In the genomic region with DNA sequence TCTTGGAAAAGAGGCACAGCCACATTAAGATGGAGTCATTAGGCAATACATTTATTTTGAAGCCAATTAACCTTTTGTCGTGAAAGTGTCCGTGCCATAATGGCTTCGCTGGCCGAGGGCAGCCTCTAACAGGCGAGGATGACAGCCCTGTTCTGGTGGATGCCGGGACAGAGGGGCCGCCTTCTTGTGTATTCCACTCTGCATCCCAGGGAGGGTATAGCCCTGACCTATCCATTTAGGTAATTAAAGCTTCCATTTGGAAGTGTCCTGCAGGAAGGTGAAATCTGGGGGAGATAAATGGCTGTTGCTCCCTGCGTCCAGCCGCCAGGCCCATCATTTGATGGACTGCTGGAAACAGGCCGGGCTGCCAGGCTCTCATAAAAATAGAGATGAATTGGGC, we compare ENCODE assay signal across 17 mouse cellular contexts.
DNase-seq lines count a peak whose midpoint lies in the region; ATAC-seq and TF ChIP-seq lines count a peak whose summit lies in the region.
"Had no signal": no experiment of that assay in that cellular context is flagged by ENCODE, and none has a peak within 500 bp of the region (broad histone marks: within the 10 kb centered on the region; RNA-seq: fewer than 3 reads in every experiment).

No protein-coding gene starts in this region.

- no peaks in the 10 kb centered on the region for H3K36me3 ChIP-seq in hindbrain, embryonic 11.5 days (ENCODE audit: control insufficient read depth, insufficient read depth, low read length)
- no peaks in the 10 kb centered on the region for H3K36me3 ChIP-seq in hindbrain, postnatal 0 days (ENCODE audit: insufficient read depth, low read length)
- H3K36me3 ChIP-seq in limb, embryonic 13.5 days: no peaks in the 10 kb centered on the region
- H3K36me3 ChIP-seq: forebrain, embryonic 15.5 days; heart, embryonic 12.5 days; limb, embryonic 15.5 days; midbrain, embryonic 10.5 days had no signal

- H3K9ac ChIP-seq in hindbrain, embryonic 11.5 days (ENCODE audit: low read depth, low read length): no peak overlapping the region
- no peak overlapping the region for H3K9ac ChIP-seq in hindbrain, postnatal 0 days (replicated peaks; ENCODE audit: low read length)
- no peak overlapping the region for H3K9ac ChIP-seq in limb, embryonic 13.5 days
- H3K9ac ChIP-seq: forebrain, embryonic 15.5 days; heart, embryonic 12.5 days; limb, embryonic 15.5 days had no signal

- H3K4me3 ChIP-seq in hindbrain, embryonic 11.5 days (ENCODE audit: low read depth, low read length): no peak overlapping the region
- no peak overlapping the region for H3K4me3 ChIP-seq in hindbrain, postnatal 0 days (ENCODE audit: low read length)
- H3K4me3 ChIP-seq in limb, embryonic 13.5 days: no peak overlapping the region
- H3K4me3 ChIP-seq: forebrain, embryonic 15.5 days; heart, embryonic 12.5 days; limb, embryonic 15.5 days; midbrain, embryonic 10.5 days; myocyte had no signal

- TF ChIP-seq POLR2A in brain, embryonic 14.5 days (IDR thresholded peaks at IDR 0.05; ENCODE audit: borderline replicate concordance, extremely low read depth, insufficient read depth, insufficient read length, poor library complexity, severe bottlenecking): no peak

- peak; percentile 76 for ATAC-seq in hindbrain, embryonic 11.5 days (ENCODE audit: low FRiP score)
- ATAC-seq in hindbrain, postnatal 0 days: no peak
- ATAC-seq in limb, embryonic 13.5 days (ENCODE audit: low FRiP score, low read depth): no peak
- ATAC-seq: forebrain, embryonic 15.5 days had no signal

- TF ChIP-seq CTCF in hindbrain, postnatal 0 days (IDR thresholded peaks at IDR 0.05; ENCODE audit: low read depth): no peak
- no peak for TF ChIP-seq CTCF in brain, embryonic 14.5 days (IDR thresholded peaks at IDR 0.05; ENCODE audit: borderline replicate concordance, extremely low read depth, insufficient read depth, insufficient read length)

- H3K27me3 ChIP-seq in hindbrain, embryonic 11.5 days (ENCODE audit: control insufficient read depth, insufficient read depth, low read length): no peaks in the 10 kb centered on the region
- H3K27me3 ChIP-seq in hindbrain, postnatal 0 days (ENCODE audit: insufficient read depth, low read length): no peaks in the 10 kb centered on the region
- no peaks in the 10 kb centered on the region for H3K27me3 ChIP-seq in limb, embryonic 13.5 days
- H3K27me3 ChIP-seq: forebrain, embryonic 15.5 days; heart, embryonic 12.5 days; limb, embryonic 15.5 days had no signal

- peak; percentile 36 for DNase-seq in hindbrain, embryonic 11.5 days (ENCODE audit: low spot score)
- DNase-seq in hindbrain, postnatal 0 days (ENCODE audit: low spot score): no peak
- peak; percentile 13 for DNase-seq in MN1 (ENCODE audit: low spot score)
- peak; percentile 62 for DNase-seq in brain, embryonic 14.5 days (ENCODE audit: low read depth)
- DNase-seq in heart, adult 8-10 months (ENCODE audit: low spot score): no peak
- DNase-seq in adrenal gland, adult 2 months: no peak
- DNase-seq: cerebellum, adult 9-11 months; kidney, postnatal 25 days; layer of hippocampus, adult 9-11 months; lung, postnatal 14 days; thymus, postnatal 25 days had no signal

- H3K4me2 ChIP-seq in hindbrain, embryonic 11.5 days (replicated peaks; ENCODE audit: low read depth, low read length): no peak overlapping the region
- H3K4me2 ChIP-seq in hindbrain, postnatal 0 days (ENCODE audit: low read depth, low read length): no peak overlapping the region
- peak overlapping the region; percentile 7 for H3K4me2 ChIP-seq in limb, embryonic 13.5 days (replicated peaks)
- H3K4me2 ChIP-seq: forebrain, embryonic 15.5 days; heart, embryonic 12.5 days; limb, embryonic 15.5 days had no signal

- H3K9me3 ChIP-seq in hindbrain, embryonic 11.5 days (ENCODE audit: control insufficient read depth, low read length): no peaks in the 10 kb centered on the region
- no peaks in the 10 kb centered on the region for H3K9me3 ChIP-seq in hindbrain, postnatal 0 days (ENCODE audit: low read length)
- H3K9me3 ChIP-seq in limb, embryonic 13.5 days: no peaks in the 10 kb centered on the region
- H3K9me3 ChIP-seq: forebrain, embryonic 15.5 days; heart, embryonic 12.5 days; limb, embryonic 15.5 days; midbrain, embryonic 10.5 days had no signal

- WGBS in hindbrain, embryonic 11.5 days: 33% methylated on average over 10 of the region's 10 CpGs
- 44% methylated on average over 10 of the region's 10 CpGs for WGBS in hindbrain, postnatal 0 days
- 17% methylated on average over 10 of the region's 10 CpGs for WGBS in limb, embryonic 13.5 days

- 0 out of 2 replicates have a peak overlapping the region, but pooled peaks have one; percentile 24 for H3K27ac ChIP-seq in hindbrain, embryonic 11.5 days (ENCODE audit: low read depth, low read length)
- H3K27ac ChIP-seq in hindbrain, postnatal 0 days: no peak overlapping the region
- H3K27ac ChIP-seq in limb, embryonic 13.5 days: no peak overlapping the region
- H3K27ac ChIP-seq: forebrain, embryonic 15.5 days; limb, embryonic 15.5 days; midbrain, embryonic 10.5 days had no signal

- H3K4me1 ChIP-seq in hindbrain, embryonic 11.5 days (replicated peaks; ENCODE audit: control insufficient read depth, insufficient read depth, low read length): no peaks in the 10 kb centered on the region
- no peaks in the 10 kb centered on the region for H3K4me1 ChIP-seq in hindbrain, postnatal 0 days (ENCODE audit: insufficient read depth, low read length)
- peaks cover 14% of the 10 kb centered on the region; the same call in 1 of the 2 replicates for H3K4me1 ChIP-seq in limb, embryonic 13.5 days
- H3K4me1 ChIP-seq: heart, embryonic 12.5 days; limb, embryonic 15.5 days had no signal

Comparison
In these comparisons a context has a peak if more than half of its experiments do, and no peak if none do; other contexts are left out.
1. DNase-seq: peak in hindbrain, embryonic 11.5 days (single experiment), MN1 (single experiment) and brain, embryonic 14.5 days (single experiment); none in hindbrain, postnatal 0 days (single experiment), heart, adult 8-10 months (single experiment) and adrenal gland, adult 2 months (single experiment).